Mouse (Mus musculus): ENCODE data around the gene Foxn3.

Foxn3 gene

GRCm38 (mm10) chr12:99562073-99562866 is 1.1 kb downstream of the Foxn3 start:
- DNase-seq: peak; percentile 74

GRCm38 (mm10) chr12:99561333-99561766 is 2.0 kb downstream of the Foxn3 start:
- no peak for DNase-seq

DNA sequence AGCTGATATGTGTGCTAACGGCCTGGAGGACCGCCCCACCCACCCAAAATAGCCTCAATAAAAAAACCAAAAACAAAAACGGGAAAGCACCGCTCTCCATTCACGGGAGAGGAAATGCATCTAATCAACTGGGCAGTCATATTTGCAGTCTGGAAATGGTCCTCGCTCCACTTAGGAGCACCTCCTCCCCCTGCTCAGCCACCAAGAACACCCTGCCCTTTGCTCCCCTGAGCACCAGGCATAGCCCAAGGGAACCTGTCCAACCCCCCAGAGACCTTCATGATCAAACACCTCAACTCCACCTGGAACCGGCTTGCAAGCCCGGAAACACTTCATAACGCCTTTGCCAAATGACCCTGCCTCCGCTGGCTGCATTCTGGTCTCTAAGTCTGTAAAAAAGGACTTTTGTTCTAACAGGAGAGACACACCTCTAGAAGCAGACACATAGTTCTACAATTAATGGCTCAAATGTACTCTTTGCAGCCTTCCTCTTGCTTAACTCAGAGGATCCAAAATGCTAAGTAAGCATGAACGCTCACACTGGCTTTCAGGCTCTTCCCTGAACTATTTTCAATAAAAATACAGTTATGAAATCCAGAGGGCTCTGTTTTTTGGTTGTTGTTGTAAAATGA is 2.6 kb downstream of the Foxn3 start:
- peak; percentile 56 for DNase-seq

DNA sequence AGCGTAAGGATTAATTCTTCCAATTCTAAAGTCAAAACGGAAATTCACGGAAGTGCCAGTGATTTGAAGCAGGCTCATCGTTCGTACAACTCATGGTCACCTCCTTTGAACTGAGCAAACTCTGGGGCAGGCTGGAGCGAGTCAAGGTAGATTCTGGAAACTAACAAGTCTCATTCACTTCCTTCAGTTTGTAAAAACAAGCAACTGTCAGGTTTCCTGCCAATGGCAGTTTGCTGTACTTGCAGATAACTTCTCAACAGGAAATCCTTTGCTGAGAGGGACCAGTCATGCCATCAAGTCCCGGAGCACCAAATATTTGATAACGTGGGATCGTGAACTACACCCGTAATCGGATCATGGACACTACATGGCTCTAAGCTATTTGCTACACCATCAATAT is 3.9 kb downstream of the Foxn3 start:
- no peak for DNase-seq

DNA sequence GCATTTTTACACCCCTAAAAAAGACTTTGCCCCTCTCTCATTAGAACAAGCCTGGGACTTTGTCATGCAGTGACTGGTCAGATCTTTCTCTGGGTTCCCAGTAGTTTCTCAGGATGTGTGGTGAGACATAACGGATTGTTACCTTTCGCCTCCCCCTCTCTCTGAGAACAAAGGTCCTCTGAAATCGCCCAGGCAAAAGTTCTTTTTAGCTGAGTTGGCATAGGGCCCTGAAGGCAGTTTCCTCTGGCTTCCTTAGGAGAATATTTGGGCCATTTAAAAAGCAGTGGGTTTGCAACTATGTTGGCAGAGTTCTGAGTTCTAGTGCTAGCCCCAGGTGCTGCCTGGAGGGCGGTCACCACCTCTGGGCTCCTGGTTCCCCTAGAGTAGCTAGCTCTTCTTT is 4.9 kb downstream of the Foxn3 start:
- DNase-seq: peak; percentile 33

DNA sequence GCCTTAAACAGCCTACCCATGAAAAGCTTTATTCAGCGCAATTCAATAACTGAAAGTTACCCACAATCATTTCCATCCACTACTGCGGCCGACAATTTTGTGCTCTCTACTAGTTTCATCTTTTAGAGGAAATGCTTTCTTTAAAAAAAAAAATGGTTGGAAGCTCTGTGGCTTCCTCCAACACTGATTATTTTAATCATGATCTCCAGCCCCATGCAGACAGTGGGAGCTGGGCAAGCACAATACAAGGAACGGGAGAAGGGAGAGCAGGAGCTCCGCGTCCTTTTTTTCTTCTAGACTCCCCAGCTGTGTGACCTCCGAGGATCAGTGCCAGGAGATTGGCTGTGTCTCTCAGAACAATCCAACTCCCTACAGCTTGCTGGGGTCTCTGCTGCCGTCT is 5.9 kb downstream of the Foxn3 start:
- peak; percentile 30 for DNase-seq

DNA sequence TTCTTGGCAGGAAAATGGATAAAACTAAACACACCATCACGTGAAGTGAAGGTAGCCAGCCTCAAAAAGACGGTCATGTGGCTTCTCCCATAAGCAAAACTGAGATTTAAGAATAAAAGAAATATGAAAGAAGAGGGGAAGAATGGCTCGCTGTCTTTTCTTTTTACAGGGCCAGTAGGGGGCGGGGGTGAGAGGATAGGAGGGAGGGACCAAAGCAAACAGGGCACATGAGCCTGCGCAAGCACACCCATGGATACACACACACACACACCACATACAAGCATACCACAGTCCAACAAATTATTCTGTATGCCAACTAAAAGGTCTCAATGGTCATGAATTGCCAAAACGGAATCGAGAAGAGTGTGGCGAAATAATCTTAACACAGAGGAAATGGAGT is 12.8 kb downstream of the Foxn3 start:
- no peak for DNase-seq

- no peak for DNase-seq
Measured at GRCm38 (mm10) chr12:99549811-99550210, 13.6 kb downstream of the Foxn3 start.

- DNase-seq: no peak
Measured at GRCm38 (mm10) chr12:99548419-99548818, 15.0 kb downstream of the Foxn3 start.

DNA sequence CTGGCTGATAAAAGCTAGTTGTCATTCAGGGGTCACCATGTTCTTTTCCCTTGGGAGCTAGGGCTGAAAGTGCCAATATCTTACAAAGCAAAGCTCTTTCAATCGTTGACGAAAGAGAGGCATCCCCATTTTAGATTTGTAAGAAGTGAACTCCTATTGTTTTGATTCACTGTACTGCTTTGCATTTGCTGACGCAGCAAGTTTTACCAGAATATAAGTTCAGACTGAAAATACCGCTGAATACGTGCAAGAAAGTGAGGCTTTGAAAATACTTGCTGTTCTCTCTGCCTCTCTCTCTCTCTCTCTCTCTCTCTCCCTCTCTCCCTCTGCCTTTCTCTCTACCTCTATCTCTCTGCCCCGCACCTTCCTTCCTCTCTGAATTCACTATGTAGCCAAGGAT is 16.1 kb downstream of the Foxn3 start:
- DNase-seq: no peak

GRCm38 (mm10) chr12:99545270-99545770 is 18.1 kb downstream of the Foxn3 start:
- DNase-seq: no peak

GRCm38 (mm10) chr12:99544262-99545128 is 18.9 kb downstream of the Foxn3 start:
- no peak for DNase-seq

- no peak for DNase-seq
Measured at GRCm38 (mm10) chr12:99543421-99544195, 19.8 kb downstream of the Foxn3 start.

- DNase-seq: no peak
Measured at GRCm38 (mm10) chr12:99540201-99540600, 23.2 kb downstream of the Foxn3 start.

DNA sequence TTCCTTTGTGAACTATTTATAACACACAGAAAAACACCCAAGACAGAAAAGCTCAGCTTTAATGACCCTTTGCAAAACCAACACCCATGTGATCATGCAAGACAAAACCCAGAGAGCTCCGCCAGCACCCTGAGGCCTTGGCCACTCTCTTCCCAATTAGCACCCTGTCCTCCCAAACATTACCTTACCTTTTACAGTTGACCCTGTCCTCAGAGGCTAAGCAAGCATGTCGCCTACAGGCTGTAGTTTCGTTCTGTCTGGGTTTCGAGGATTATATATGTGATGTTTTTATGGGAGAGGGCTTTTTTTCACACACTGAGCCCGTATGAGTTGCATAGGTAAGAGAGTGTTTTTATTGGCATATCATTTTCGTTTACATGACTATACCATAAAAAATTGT is 26.1 kb downstream of the Foxn3 start:
- DNase-seq: no peak

- no peak for DNase-seq
Measured at GRCm38 (mm10) chr12:99536426-99536825, 27.0 kb downstream of the Foxn3 start.

- DNase-seq: no peak
Measured at GRCm38 (mm10) chr12:99532342-99532741, 31.0 kb downstream of the Foxn3 start.

DNA sequence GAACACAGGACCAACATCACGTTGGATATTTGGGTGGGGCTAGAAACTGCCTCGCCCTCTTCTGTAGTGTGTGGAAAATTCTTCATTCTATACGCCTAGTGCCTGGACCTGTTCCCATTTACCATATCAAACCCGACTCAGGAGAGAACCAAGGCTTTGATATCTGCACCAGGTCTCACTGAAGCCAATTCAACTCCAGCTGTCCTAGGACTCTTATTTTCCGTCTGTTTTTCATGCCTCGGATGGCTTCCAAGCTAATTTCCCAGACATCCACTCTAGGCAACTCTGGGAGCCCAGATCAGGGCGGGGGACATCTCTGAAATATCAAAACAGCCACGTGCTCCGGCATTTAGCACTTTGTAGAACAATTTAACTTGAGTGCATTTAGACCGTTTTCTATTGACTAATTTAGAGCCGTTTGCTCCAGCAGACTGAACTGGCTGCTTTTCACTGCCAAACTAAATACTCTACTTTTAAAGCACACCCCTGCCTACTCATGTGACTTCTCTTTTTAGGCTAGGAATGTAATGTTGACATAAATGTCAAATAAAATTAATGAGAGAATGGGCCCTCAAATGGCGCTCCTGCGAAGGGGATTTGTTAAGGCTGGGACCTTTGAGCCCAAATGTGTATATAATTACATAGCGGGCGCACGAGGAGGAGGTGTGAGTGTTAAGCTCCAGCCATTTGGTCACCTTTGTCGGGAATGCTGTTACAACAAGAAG is 33.5 kb downstream of the Foxn3 start:
- DNase-seq: peak; percentile 48

- no peak for DNase-seq
Measured at GRCm38 (mm10) chr12:99528958-99529357, 34.4 kb downstream of the Foxn3 start.

DNA sequence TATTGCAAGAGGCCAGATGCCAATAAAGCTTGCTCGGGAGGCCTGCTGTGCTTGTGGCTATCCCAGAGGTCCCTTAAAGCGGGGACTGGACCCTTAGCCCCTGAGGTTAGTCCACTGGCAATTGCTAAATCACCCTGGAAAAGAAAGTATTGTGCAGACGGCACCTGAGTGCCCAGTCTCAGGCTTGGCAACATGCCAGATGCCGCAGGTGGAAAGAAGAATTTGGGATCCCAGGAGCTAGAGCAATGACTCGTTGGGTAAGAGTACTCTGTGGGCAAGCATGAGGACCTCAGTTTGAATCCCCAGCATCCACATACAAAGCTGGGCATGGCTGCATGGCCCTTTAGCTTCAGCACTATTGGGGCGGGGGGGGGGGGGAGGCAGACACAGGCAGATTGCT is 35.9 kb downstream of the Foxn3 start:
- no peak for DNase-seq

- DNase-seq: no peak
Measured at GRCm38 (mm10) chr12:99526571-99527140, 36.7 kb downstream of the Foxn3 start.
